ENCODE assay signal across 16 mouse cellular contexts in genomic region chr2:138674801-138675200, GRCm38 (mm10).
DNase-seq lines count a peak whose midpoint lies in the region.
"Had no signal": no experiment of that assay in that cellular context is flagged by ENCODE, and none has a peak within 500 bp of the region (broad histone marks: within the 10 kb centered on the region; RNA-seq: fewer than 3 reads in every experiment).

No protein-coding gene starts in this region.

- peak; percentile 2 for DNase-seq in NIH3T3 (ENCODE audit: low read depth)
- DNase-seq in brain, adult 2 months (ENCODE audit: low read depth, low spot score) = peak; percentile 21
- peak; percentile 50 for DNase-seq in fat pad, adult 2 months (ENCODE audit: extremely low read depth, low read depth, low spot score)
- peak; percentile 70 for DNase-seq in gonadal fat pad, adult 2 months (ENCODE audit: low read depth)
- DNase-seq in heart, postnatal 36 days = no peak
- DNase-seq in heart, postnatal 14 days = no peak
- DNase-seq in thymus, postnatal 4 days = no peak
- DNase-seq: adrenal gland, adult 8-10 months; adrenal gland, postnatal 14 days; adrenal gland, postnatal 36 days; cerebellum, adult 11 months; cerebellum, adult 18-20 months; cerebellum, adult 8-10 months; cerebellum, adult 9-11 months; cerebellum, postnatal 14 days; cerebellum, postnatal 36 days had no signal

- intact Hi-C loops in heart, postnatal 36 days (cut with DNase I) = no loop called here
- intact Hi-C loops in heart, postnatal 14 days (cut with DNase I) = no loop called here

Comparison
In these comparisons a context has a peak if more than half of its experiments do, and no peak if none do; other contexts are left out.
1. DNase-seq: peak in NIH3T3 (single experiment), brain, adult 2 months (single experiment), fat pad, adult 2 months (single experiment) and gonadal fat pad, adult 2 months (single experiment); none in heart, postnatal 36 days (0 of 2), heart, postnatal 14 days (0 of 2) and thymus, postnatal 4 days (single experiment).